ENCODE assay signal across 9 mouse cellular contexts in the genomic region with DNA sequence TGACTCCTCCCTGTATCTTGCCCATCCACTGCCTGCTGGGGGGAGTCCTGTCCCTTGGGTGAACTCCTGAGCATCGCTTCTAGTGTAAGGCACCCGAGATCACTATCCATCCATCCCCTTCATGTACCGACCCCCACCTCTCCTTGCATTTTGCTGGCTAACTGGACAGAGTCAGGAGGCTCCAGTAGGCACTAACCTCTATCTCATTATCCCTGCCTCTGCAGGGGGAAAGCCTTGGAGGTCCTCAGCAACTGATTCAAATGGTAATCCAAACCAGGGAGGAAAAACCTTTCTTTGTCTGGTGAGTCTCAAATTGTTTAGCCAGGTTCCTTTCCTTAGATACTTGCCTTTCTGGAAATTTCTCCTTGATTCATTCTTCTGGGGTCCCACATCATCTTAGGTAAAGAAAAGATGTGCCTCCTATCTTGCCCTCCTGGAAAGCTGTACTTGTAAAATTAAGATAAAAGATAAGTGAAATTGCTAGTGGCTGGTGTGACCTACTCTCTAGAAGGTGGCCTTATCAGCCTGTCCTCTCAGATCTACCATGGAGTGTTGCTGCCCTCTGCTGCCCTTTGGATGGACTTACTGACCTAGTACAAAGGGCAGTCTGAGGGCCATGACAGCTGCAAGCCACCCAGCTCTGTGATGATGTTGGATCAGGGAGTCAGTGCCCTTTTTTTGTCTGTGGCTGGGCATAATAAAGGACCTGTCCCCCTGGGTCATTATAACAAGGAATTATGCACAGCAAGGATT. TPM values are rescaled to one million over a fixed set of nuclear protein-coding genes. Genes with fewer than 3 reads are reported as not detected.
DNase-seq lines count a peak whose midpoint lies in the region; ATAC-seq and TF ChIP-seq lines count a peak whose summit lies in the region.
"Had no signal": no experiment of that assay in that cellular context is flagged by ENCODE, and none has a peak within 500 bp of the region (broad histone marks: within the 10 kb centered on the region; RNA-seq: fewer than 3 reads in every experiment).

No protein-coding gene starts in this region.

- peak; percentile 79 for DNase-seq in kidney, adult 2 months
- peak; percentile 81 to 84 for DNase-seq in cerebellum, adult 2 months
- peak; percentile 80 for DNase-seq in gastrocnemius, postnatal 14 days
- peak; percentile 50 for DNase-seq in telencephalon, adult 2 months (ENCODE audit: low read depth, low spot score)

- H3K4me1 ChIP-seq in kidney, adult 2 months (ENCODE audit: control insufficient read depth, insufficient read depth, low read length): no peaks in the 10 kb centered on the region
- no peaks in the 10 kb centered on the region for H3K4me1 ChIP-seq in kidney, embryonic 14.5 days (ENCODE audit: control insufficient read depth, insufficient read depth, low read length)
- H3K4me1 ChIP-seq in cerebellum, adult 2 months (ENCODE audit: control insufficient read depth, insufficient read depth, low read length): no peaks in the 10 kb centered on the region
- H3K4me1 ChIP-seq in intestine, postnatal 0 days (replicated peaks; ENCODE audit: control insufficient read depth, insufficient read depth, low read length): no peaks in the 10 kb centered on the region
- H3K4me1 ChIP-seq in limb, embryonic 13.5 days: no peaks in the 10 kb centered on the region
- H3K4me1 ChIP-seq: embryonic facial prominence, embryonic 13.5 days had no signal

- no peak overlapping the region for H3K9ac ChIP-seq in kidney, embryonic 14.5 days (ENCODE audit: low read depth, low read length)
- no peak overlapping the region for H3K9ac ChIP-seq in intestine, postnatal 0 days (ENCODE audit: low read depth, low read length)
- no peak overlapping the region for H3K9ac ChIP-seq in limb, embryonic 13.5 days
- H3K9ac ChIP-seq: embryonic facial prominence, embryonic 13.5 days had no signal

- no peaks in the 10 kb centered on the region for H3K36me3 ChIP-seq in kidney, adult 2 months (ENCODE audit: control insufficient read depth, insufficient read depth, low read length)
- H3K36me3 ChIP-seq in kidney, embryonic 14.5 days (ENCODE audit: control insufficient read depth, insufficient read depth, low read length): no peaks in the 10 kb centered on the region
- no peaks in the 10 kb centered on the region for H3K36me3 ChIP-seq in intestine, postnatal 0 days (ENCODE audit: control insufficient read depth, insufficient read depth)
- no peaks in the 10 kb centered on the region for H3K36me3 ChIP-seq in limb, embryonic 13.5 days
- H3K36me3 ChIP-seq in myocyte (ENCODE audit: control insufficient read depth, insufficient read depth): no peaks in the 10 kb centered on the region
- H3K36me3 ChIP-seq: embryonic facial prominence, embryonic 13.5 days had no signal

- H3ac ChIP-seq in myocyte (ENCODE audit: control insufficient read depth, insufficient read length): no peak overlapping the region

- TF ChIP-seq POLR2A in kidney, adult 2 months (IDR thresholded peaks at IDR 0.05; ENCODE audit: low read depth, low read length): no peak
- no peak for TF ChIP-seq POLR2A in cerebellum, adult 2 months (IDR thresholded peaks at IDR 0.05; ENCODE audit: borderline replicate concordance, insufficient read depth, low read length)
- no peak for TF ChIP-seq POLR2A in myocyte (IDR thresholded peaks at IDR 0.05; ENCODE audit: insufficient read length, low read depth)

- no peaks in the 10 kb centered on the region for H3K79me2 ChIP-seq in myocyte (ENCODE audit: control insufficient read depth, insufficient read depth)

- WGBS in kidney, adult 2 months: 76% methylated on average over 3 of the region's 3 CpGs
- WGBS in kidney, embryonic 14.5 days: 64% methylated on average over 3 of the region's 3 CpGs
- WGBS in cerebellum, adult 2 months: 72% methylated on average over 3 of the region's 3 CpGs
- 55% methylated on average over 3 of the region's 3 CpGs for WGBS in intestine, postnatal 0 days
- WGBS in limb, embryonic 13.5 days: 58% methylated on average over 3 of the region's 3 CpGs

- H3K4me2 ChIP-seq in kidney, embryonic 14.5 days (replicated peaks; ENCODE audit: low read depth, low read length): no peak overlapping the region
- no peak overlapping the region for H3K4me2 ChIP-seq in intestine, postnatal 0 days (replicated peaks; ENCODE audit: low read depth)
- H3K4me2 ChIP-seq in limb, embryonic 13.5 days (replicated peaks): no peak overlapping the region
- no peak overlapping the region for H3K4me2 ChIP-seq in myocyte (ENCODE audit: low read depth)
- H3K4me2 ChIP-seq: embryonic facial prominence, embryonic 13.5 days had no signal

- H3K4me3 ChIP-seq in kidney, adult 2 months (ENCODE audit: insufficient read depth, low read depth, low read length): no peak overlapping the region
- H3K4me3 ChIP-seq in kidney, embryonic 14.5 days (ENCODE audit: low read length): no peak overlapping the region
- H3K4me3 ChIP-seq in cerebellum, adult 2 months (replicated peaks; ENCODE audit: insufficient read depth, low read depth, low read length): no peak overlapping the region
- no peak overlapping the region for H3K4me3 ChIP-seq in intestine, postnatal 0 days (ENCODE audit: low read depth, low read length)
- H3K4me3 ChIP-seq in limb, embryonic 13.5 days: no peak overlapping the region
- H3K4me3 ChIP-seq in myocyte: no peak overlapping the region
- H3K4me3 ChIP-seq: embryonic facial prominence, embryonic 13.5 days had no signal

- no peak for ATAC-seq in kidney, embryonic 14.5 days (ENCODE audit: low FRiP score, low TSS enrichment)
- peak; percentile 56; the same call in 1 of the 2 replicates for ATAC-seq in intestine, postnatal 0 days
- ATAC-seq in limb, embryonic 13.5 days (ENCODE audit: low FRiP score, low read depth): peak; percentile 69; the same call in 1 of the 2 replicates

- no peaks in the 10 kb centered on the region for H3K27me3 ChIP-seq in kidney, adult 2 months (replicated peaks; ENCODE audit: control insufficient read depth, insufficient read depth, low read length)
- H3K27me3 ChIP-seq in kidney, embryonic 14.5 days (ENCODE audit: control insufficient read depth, insufficient read depth, low read length): no peaks in the 10 kb centered on the region
- no peaks in the 10 kb centered on the region for H3K27me3 ChIP-seq in cerebellum, adult 2 months (ENCODE audit: control insufficient read depth, insufficient read depth, low read length)
- no peaks in the 10 kb centered on the region for H3K27me3 ChIP-seq in intestine, postnatal 0 days (replicated peaks; ENCODE audit: control insufficient read depth, insufficient read depth, low read length)
- no peaks in the 10 kb centered on the region for H3K27me3 ChIP-seq in limb, embryonic 13.5 days
- no peaks in the 10 kb centered on the region for H3K27me3 ChIP-seq in myocyte (ENCODE audit: control insufficient read depth, insufficient read depth, insufficient read length)
- H3K27me3 ChIP-seq: embryonic facial prominence, embryonic 13.5 days had no signal

- intact Hi-C loops in gastrocnemius, postnatal 14 days (cut with DNase I; ENCODE audit: low total_unique reads): loop anchor here (2.0 to 10.0 kb wide), 2 partner anchors 114 to 162 kb away; no protein-coding TSS in a partner anchor

- no peaks in the 10 kb centered on the region for H3K9me3 ChIP-seq in kidney, embryonic 14.5 days (ENCODE audit: control insufficient read depth, low read length)
- no peaks in the 10 kb centered on the region for H3K9me3 ChIP-seq in intestine, postnatal 0 days (ENCODE audit: control insufficient read depth)
- no peaks in the 10 kb centered on the region for H3K9me3 ChIP-seq in limb, embryonic 13.5 days
- H3K9me3 ChIP-seq: embryonic facial prominence, embryonic 13.5 days had no signal

- peak; percentile 93 for TF ChIP-seq CTCF in kidney, adult 2 months (conservative IDR thresholded peaks at IDR 0.05; ENCODE audit: insufficient read depth, insufficient read length, low read depth, low read length)
- peak; percentile 96 for TF ChIP-seq CTCF in cerebellum, adult 2 months (IDR thresholded peaks at IDR 0.05; ENCODE audit: borderline replicate concordance, insufficient read depth, low read depth, low read length)
- peak; percentile 91 for TF ChIP-seq CTCF in intestine, postnatal 0 days (IDR thresholded peaks at IDR 0.05; ENCODE audit: low read depth)

- no peak overlapping the region for H3K27ac ChIP-seq in kidney, adult 2 months (ENCODE audit: insufficient read depth, low read depth, low read length)
- H3K27ac ChIP-seq in kidney, embryonic 14.5 days (ENCODE audit: low read depth, low read length): no peak overlapping the region
- no peak overlapping the region for H3K27ac ChIP-seq in cerebellum, adult 2 months (ENCODE audit: insufficient read depth, low read length)
- H3K27ac ChIP-seq in intestine, postnatal 0 days (ENCODE audit: low read depth, low read length): no peak overlapping the region
- no peak overlapping the region for H3K27ac ChIP-seq in limb, embryonic 13.5 days
- H3K27ac ChIP-seq: embryonic facial prominence, embryonic 13.5 days had no signal

TF ChIP-seq in myocyte, 11 proteins besides CTCF, POLR2A, EP300 and RAD21 (continues in another document):
- no peak for TF ChIP-seq CEBPB (IDR thresholded peaks at IDR 0.05; ENCODE audit: insufficient read depth, poor library complexity, severe bottlenecking)

RNA-seq across cellular contexts. Expression of a gene that starts 7.3 kb away (rescaled TPM):
- polyA plus RNA-seq in kidney, adult 2 months (2012; rRNA removed): not detected in 2 replicates
- not detected in 2 replicates for polyA plus RNA-seq in kidney, embryonic 14.5 days (2014; fragmentation: Nextera tagmentation; extraction: Ambion mirVana)
- not detected in 2 replicates for polyA plus RNA-seq in cerebellum, adult 2 months (2012; rRNA removed)
- not detected for total RNA-seq in gastrocnemius, postnatal 14 days (2021)
- 0.71 and 1.3 TPM in 2 replicates for polyA plus RNA-seq in intestine, postnatal 0 days (2015; fragmentation: Nextera tagmentation; extraction: Ambion mirVana)
- not detected in 2 replicates for polyA plus RNA-seq in limb, embryonic 13.5 days (2015; fragmentation: Nextera tagmentation; extraction: Ambion mirVana)
- polyA plus RNA-seq in myocyte (2012; fragmentation: generic; extraction: Trizol): not detected
- polyA plus RNA-seq: embryonic facial prominence, embryonic 13.5 days had no signal

RNA-seq across cellular contexts. Expression of a gene that starts 10.3 kb away (rescaled TPM):
- not detected in 2 replicates for polyA plus RNA-seq in kidney, adult 2 months (2012; rRNA removed)
- not detected in 2 replicates for polyA plus RNA-seq in kidney, embryonic 14.5 days (2014; fragmentation: Nextera tagmentation; extraction: Ambion mirVana)
- not detected in 2 replicates for polyA plus RNA-seq in cerebellum, adult 2 months (2012; rRNA removed)
- not detected for total RNA-seq in gastrocnemius, postnatal 14 days (2021)
- polyA plus RNA-seq in intestine, postnatal 0 days (2015; fragmentation: Nextera tagmentation; extraction: Ambion mirVana): not detected in 2 replicates
- polyA plus RNA-seq in limb, embryonic 13.5 days (2015; fragmentation: Nextera tagmentation; extraction: Ambion mirVana): not detected in 2 replicates
- polyA plus RNA-seq in myocyte (2012; fragmentation: generic; extraction: Trizol): not detected
- polyA plus RNA-seq: embryonic facial prominence, embryonic 13.5 days had no signal

RNA-seq across cellular contexts. Expression of a gene that starts 46.8 kb away (rescaled TPM):
- 0.19 and 0.53 TPM in 2 replicates for polyA plus RNA-seq in kidney, adult 2 months (2012; rRNA removed)
- polyA plus RNA-seq in kidney, embryonic 14.5 days (2014; fragmentation: Nextera tagmentation; extraction: Ambion mirVana): 0.37 and 1.3 TPM in 2 replicates
- polyA plus RNA-seq in cerebellum, adult 2 months (2012; rRNA removed): 189 and 194 TPM in 2 replicates
- 10 to 100 TPM; 17.5 to 22.5 TPM for total RNA-seq in gastrocnemius, postnatal 14 days (2021)
- polyA plus RNA-seq in intestine, postnatal 0 days (2015; fragmentation: Nextera tagmentation; extraction: Ambion mirVana): 1.2 and 1.3 TPM in 2 replicates
- polyA plus RNA-seq in limb, embryonic 13.5 days (2015; fragmentation: Nextera tagmentation; extraction: Ambion mirVana): 0.93 and 1.0 TPM in 2 replicates
- polyA plus RNA-seq in myocyte (2012; fragmentation: generic; extraction: Trizol): 17.6 TPM

Comparison
In these comparisons a context has a peak if more than half of its experiments do, and no peak if none do; other contexts are left out.
1. RNA of a gene that starts 46.8 kb away (polyA plus RNA-seq): 189 to 194 TPM in cerebellum, adult 2 months; 17.6 TPM in myocyte (single experiment), 0.37 to 1.3 TPM in kidney, embryonic 14.5 days, 1.2 to 1.3 TPM in intestine, postnatal 0 days, 0.93 to 1.0 TPM in limb, embryonic 13.5 days and 0.19 to 0.53 TPM in kidney, adult 2 months; every median in the first group is over 10 times any median in the second.
2. Peak in every context shown above with its lines, with median percentiles within 50 percentile points of each other: DNase-seq and CTCF ChIP-seq.